Mouse (Mus musculus) cerebellum, adult 8-10 months (tissue): Measurements from ENCODE around the gene Gm8050.
"Not testable (repeated sequence)": the region's sequence is repeated elsewhere in the genome, so short reads cannot be mapped to it uniquely, and the experiment has no call there.

Source experiments
- DNase-seq: peaks from one replicate; pipeline ENCODE4 v3.0.0; 2022

The Gm8050 gene

DNA sequence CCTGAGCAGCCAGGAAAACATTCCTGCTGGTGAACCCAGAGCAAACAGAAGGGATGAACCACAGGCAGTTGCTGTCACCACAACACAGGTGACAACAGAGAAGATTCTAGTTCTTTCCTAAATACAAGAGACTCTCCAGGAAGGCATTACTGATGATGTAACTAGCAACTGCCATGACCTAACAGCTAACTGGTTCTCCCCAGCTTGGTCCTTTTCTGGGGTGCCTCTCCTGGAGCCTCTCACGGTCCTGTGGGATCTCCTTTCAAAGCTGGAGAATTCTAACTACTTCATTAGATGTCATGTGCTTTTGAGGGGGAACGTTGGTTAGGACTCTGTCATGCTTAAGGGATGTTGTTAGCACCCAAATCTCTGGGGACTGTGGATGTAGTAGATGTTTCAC lies at the start of gene Gm8050:
Gm8050 (minus strand) TSS at position 101 of the 400 bp plus-strand sequence.
- DNase-seq: not testable (repeated sequence)

DNA sequence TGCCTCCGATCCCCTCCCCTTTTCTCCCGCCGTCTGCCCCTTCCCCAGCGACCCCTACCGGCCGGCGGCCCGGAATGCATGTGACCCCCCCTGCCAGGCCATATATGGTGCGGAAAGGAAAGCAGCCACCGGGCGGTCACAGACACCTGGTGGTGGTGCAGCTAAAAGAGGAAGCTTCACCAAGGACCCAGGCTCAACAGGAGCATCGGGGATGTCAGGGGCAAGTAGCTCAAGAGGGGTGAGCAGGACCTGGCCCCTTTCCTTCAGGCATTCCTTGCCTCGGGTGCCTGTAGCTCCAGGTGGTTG lies 37.1 kb upstream of the Gm8050 start:
- not testable (repeated sequence) for DNase-seq

DNA sequence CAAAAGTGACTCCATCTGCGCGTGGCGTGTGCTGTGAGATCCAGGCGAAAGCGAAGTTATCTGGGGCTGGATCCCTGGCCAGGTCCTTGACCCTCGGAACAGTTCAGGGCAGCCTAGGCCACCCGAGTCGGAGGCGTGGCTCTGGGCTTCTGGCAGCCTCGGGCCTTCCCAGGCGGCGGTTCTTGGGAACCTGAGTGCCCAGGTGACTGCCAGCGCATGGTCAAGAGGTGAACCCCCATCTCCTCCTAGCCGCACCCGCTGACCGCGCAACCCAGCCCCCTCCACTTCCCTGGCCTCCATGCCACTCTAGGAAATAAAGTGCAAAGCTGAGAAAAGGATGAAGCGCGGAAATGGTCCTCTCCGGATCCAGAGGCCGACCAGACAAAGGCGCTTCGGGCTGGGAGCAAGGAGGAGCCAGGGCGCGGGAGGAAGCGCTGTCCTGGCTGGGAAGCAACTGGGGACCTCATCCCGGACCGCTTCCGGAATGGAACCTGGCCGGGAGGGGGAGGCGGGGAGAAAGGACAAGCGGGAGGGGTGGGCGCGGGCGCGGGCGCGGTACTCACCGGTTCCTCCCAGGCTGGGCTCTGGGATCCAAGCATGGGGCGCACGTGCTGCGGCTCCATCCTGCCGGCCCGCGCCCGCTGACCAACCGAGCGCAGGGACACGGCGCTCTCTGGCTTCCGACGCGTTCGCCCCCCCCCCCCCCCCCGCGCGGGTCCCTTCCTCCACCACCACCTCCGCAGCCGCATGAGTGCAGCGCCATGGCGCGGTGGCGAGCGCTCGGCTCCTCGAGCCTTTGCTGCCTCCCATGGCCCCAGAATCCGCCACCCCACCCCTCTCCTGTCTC lies 36.6 kb upstream of the Gm8050 start:
- DNase-seq: not testable (repeated sequence)

DNA sequence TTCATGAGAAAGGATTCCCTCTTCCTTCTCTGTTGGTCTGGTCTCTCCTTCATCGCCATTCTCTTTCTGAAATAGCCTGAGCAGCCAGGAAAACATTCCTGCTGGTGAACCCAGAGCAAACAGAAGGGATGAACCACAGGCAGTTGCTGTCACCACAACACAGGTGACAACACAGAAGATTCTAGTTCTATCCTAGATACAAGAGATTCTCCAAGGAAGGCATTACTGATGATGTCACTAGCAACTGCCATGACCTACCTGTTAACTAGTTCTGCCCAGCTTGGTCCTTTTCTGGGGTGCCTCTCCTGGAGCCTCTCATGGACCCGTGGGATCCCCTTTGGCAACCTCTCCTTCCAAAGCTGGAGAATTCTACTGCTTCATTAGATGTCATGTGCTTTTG lies 22.2 kb upstream of the Gm8050 start, which contains the start of gene Gm3636:
Gm3636 (minus strand) TSS at position 101 of the 400 bp plus-strand sequence.
- DNase-seq: not testable (repeated sequence)

DNA sequence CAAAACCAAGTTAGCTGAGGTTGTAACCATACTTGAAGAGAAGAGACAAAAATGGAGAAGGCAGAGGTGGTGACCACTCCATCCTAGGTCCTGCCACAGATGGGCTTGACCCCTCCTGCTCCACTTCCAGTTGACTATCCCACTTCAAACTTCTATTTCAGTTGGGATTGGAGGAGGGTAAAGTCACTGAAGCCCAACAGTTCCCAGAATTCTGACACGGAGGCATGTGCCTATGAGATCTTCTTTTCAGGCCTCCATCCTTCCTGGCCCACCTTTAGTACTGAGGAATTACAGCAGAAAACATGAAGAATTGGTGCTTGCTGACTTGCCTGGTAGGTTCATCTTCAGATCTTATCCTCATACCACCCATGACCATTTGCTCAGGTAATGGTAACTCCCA lies 36.0 kb downstream of the Gm8050 start, which contains the start of gene Gm10251:
Gm10251 (minus strand) TSS at position 101 of the 400 bp plus-strand sequence.
- DNase-seq: not testable (repeated sequence)
